Mouse (Mus musculus): ENCODE measurements around the gene Cfdp1. TPM values are rescaled to one million over a fixed set of nuclear protein-coding genes. Genes with fewer than 3 reads are reported as not detected.

Gene Cfdp1
- polyA plus RNA-seq, 2 experiments = 129 to 210 TPM

- H3K4me3 ChIP-seq (replicated peaks; ENCODE audit: low read length) = no peak overlapping the region
- no peaks in the 10 kb centered on the region for H3K36me3 ChIP-seq (ENCODE audit: control insufficient read depth, insufficient read depth, low read length)
- H3K9ac ChIP-seq (ENCODE audit: low read depth, low read length, severe bottlenecking) = peak overlapping the region; percentile 5; the same call in 1 of the 2 replicates
- no peaks in the 10 kb centered on the region for H3K27me3 ChIP-seq (ENCODE audit: control insufficient read depth, insufficient read depth, low read length)
- H3K27ac ChIP-seq (replicated peaks; ENCODE audit: low read depth, low read length) = peak overlapping the region; percentile 67
- peak overlapping the region; percentile 71 for H3K4me2 ChIP-seq (replicated peaks; ENCODE audit: low read depth, low read length, severe bottlenecking)
- ATAC-seq (ENCODE audit: low FRiP score, low read depth) = no peak
- 9% methylated on average over 5 of the region's 5 CpGs for WGBS
- peaks cover 66% of the 10 kb centered on the region for H3K4me1 ChIP-seq (ENCODE audit: control insufficient read depth, insufficient read depth, low read length)
- no peak for TF ChIP-seq POLR2A (IDR thresholded peaks at IDR 0.05; ENCODE audit: borderline replicate concordance, extremely low read depth, insufficient read depth, insufficient read length)
- no peak for DNase-seq (ENCODE audit: low spot score)
- no peaks in the 10 kb centered on the region for H3K9me3 ChIP-seq (ENCODE audit: control insufficient read depth, low read length)
Measured at GRCm38 (mm10) chr8:111733581-111734243, 120.4 kb downstream of the Cfdp1 start.

GRCm38 (mm10) chr8:111732406-111733085, 121.5 kb downstream of the Cfdp1 start:
- Histone ChIP-seq H3K4me2 (replicated peaks; ENCODE audit: low read depth, low read length, severe bottlenecking) (peak overlapping the region; percentile 71), H3K36me3 (ENCODE audit: control insufficient read depth, insufficient read depth, low read length) (no peaks in the 10 kb centered on the region), H3K4me3 (replicated peaks; ENCODE audit: low read length) (peak overlapping the region; percentile 82), H3K9ac (ENCODE audit: low read depth, low read length, severe bottlenecking) (peak overlapping the region; percentile 83), H3K27me3 (ENCODE audit: control insufficient read depth, insufficient read depth, low read length) (no peaks in the 10 kb centered on the region), H3K27ac (replicated peaks; ENCODE audit: low read depth, low read length) (peak overlapping the region; percentile 67), H3K9me3 (ENCODE audit: control insufficient read depth, low read length) (no peaks in the 10 kb centered on the region), H3K4me1 (ENCODE audit: control insufficient read depth, insufficient read depth, low read length) (peaks cover 68% of the 10 kb centered on the region)
- no peak for DNase-seq (ENCODE audit: low spot score)
- whole genome bisulfite sequencing = 19% methylated on average over 10 of the region's 10 CpGs
- ATAC-seq (ENCODE audit: low FRiP score, low read depth) = no peak
- TF ChIP-seq POLR2A (IDR thresholded peaks at IDR 0.05; ENCODE audit: borderline replicate concordance, extremely low read depth, insufficient read depth, insufficient read length) = no peak

GRCm38 (mm10) chr8:111732004-111732403, 122.1 kb downstream of the Cfdp1 start:
- peak overlapping the region; percentile 83 for H3K9ac ChIP-seq (ENCODE audit: low read depth, low read length, severe bottlenecking)
- H3K4me1 ChIP-seq (ENCODE audit: control insufficient read depth, insufficient read depth, low read length) = peaks cover 67% of the 10 kb centered on the region
- WGBS = 0% methylated on average over 12 of the region's 41 CpGs
- H3K4me3 ChIP-seq (replicated peaks; ENCODE audit: low read length) = peak overlapping the region; percentile 82
- peak overlapping the region; percentile 70 for H3K27ac ChIP-seq (replicated peaks; ENCODE audit: low read depth, low read length)
- DNase-seq (ENCODE audit: low spot score) (peak; percentile 96), ATAC-seq (ENCODE audit: low FRiP score, low read depth) (peak; percentile 95)
- H3K36me3 ChIP-seq (ENCODE audit: control insufficient read depth, insufficient read depth, low read length) = no peaks in the 10 kb centered on the region
- peak overlapping the region; percentile 71 for H3K4me2 ChIP-seq (replicated peaks; ENCODE audit: low read depth, low read length, severe bottlenecking)
- H3K27me3 ChIP-seq (ENCODE audit: control insufficient read depth, insufficient read depth, low read length) = no peaks in the 10 kb centered on the region
- no peak for TF ChIP-seq POLR2A (IDR thresholded peaks at IDR 0.05; ENCODE audit: borderline replicate concordance, extremely low read depth, insufficient read depth, insufficient read length)
- no peaks in the 10 kb centered on the region for H3K9me3 ChIP-seq (ENCODE audit: control insufficient read depth, low read length)

GRCm38 (mm10) chr8:111731231-111731977, 122.7 kb downstream of the Cfdp1 start:
- ATAC-seq (ENCODE audit: low FRiP score, low read depth) (peak; percentile 24; the same call in 1 of the 2 replicates), DNase-seq (ENCODE audit: low spot score) (no peak)
- no peak for TF ChIP-seq POLR2A (IDR thresholded peaks at IDR 0.05; ENCODE audit: borderline replicate concordance, extremely low read depth, insufficient read depth, insufficient read length)
- H3K4me1 ChIP-seq (ENCODE audit: control insufficient read depth, insufficient read depth, low read length) = peaks cover 66% of the 10 kb centered on the region
- WGBS = under 1% methylated on average over 24 of the region's 39 CpGs
- peak overlapping the region; percentile 82 for H3K4me3 ChIP-seq (replicated peaks; ENCODE audit: low read length)
- H3K27me3 ChIP-seq (ENCODE audit: control insufficient read depth, insufficient read depth, low read length) = no peaks in the 10 kb centered on the region
- H3K4me2 ChIP-seq (replicated peaks; ENCODE audit: low read depth, low read length, severe bottlenecking) = peak overlapping the region; percentile 71
- peak overlapping the region; percentile 70 for H3K27ac ChIP-seq (replicated peaks; ENCODE audit: low read depth, low read length)
- no peaks in the 10 kb centered on the region for H3K9me3 ChIP-seq (ENCODE audit: control insufficient read depth, low read length)
- peak overlapping the region; percentile 83 for H3K9ac ChIP-seq (ENCODE audit: low read depth, low read length, severe bottlenecking)
- no peaks in the 10 kb centered on the region for H3K36me3 ChIP-seq (ENCODE audit: control insufficient read depth, insufficient read depth, low read length)

All from limb, embryonic 14.5 days (tissue).